Mouse (Mus musculus) testis, adult 2 months (tissue): ENCODE measurements around the gene Fam222b.

Experiments used
- CTCF ChIP-seq: fragments of 200-500 bp; IDR thresholded peaks from 2 replicates; pipeline ENCODE4 v1.5.1; 2012; ENCODE audit warnings: low read depth, mild to moderate bottlenecking, inconsistent platforms, low read length, moderate library complexity; ENCODE audit not compliant: control insufficient read depth, insufficient read depth, insufficient replicate concordance
- POLR2A ChIP-seq: fragments of 200-500 bp; IDR thresholded peaks from 2 replicates; pipeline ENCODE4 v1.6.1; 2012; ENCODE audit warnings: low read depth, mild to moderate bottlenecking, inconsistent platforms, low read length, moderate library complexity; ENCODE audit not compliant: control insufficient read depth

DNA sequence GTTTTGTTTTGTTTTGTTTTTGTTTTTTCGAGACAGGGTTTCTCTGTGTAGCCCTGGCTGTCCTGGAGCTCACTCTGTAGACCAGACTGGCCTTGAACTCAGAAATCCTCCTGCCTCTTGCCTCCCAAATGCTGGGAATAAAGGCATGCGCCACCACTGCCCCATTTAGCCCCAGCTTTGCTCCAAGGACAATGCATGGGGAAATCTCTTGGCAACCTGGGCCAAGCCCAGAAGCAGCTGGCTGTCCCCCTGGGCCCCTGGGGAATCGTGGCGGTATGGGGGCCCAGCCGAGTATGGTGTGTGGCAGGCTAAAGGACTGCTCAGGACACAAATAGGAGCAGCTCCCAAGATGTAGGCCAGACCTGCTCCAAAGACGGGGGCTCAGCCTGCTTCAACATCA lies 109.8 kb downstream of the Fam222b start:
- TF ChIP-seq CTCF = no peak
- no peak for TF ChIP-seq POLR2A
